Mouse (Mus musculus) thymus, adult 18-20 months (tissue): ENCODE data around the gene Nr1i3.

ENCODE experiments used
- DNase-seq, 2 experiments: peaks; one replicate each; pipeline ENCODE4 v3.0.0; 2022; ENCODE audit warnings: mixed read lengths in 2 of 2

Gene Nr1i3

DNA sequence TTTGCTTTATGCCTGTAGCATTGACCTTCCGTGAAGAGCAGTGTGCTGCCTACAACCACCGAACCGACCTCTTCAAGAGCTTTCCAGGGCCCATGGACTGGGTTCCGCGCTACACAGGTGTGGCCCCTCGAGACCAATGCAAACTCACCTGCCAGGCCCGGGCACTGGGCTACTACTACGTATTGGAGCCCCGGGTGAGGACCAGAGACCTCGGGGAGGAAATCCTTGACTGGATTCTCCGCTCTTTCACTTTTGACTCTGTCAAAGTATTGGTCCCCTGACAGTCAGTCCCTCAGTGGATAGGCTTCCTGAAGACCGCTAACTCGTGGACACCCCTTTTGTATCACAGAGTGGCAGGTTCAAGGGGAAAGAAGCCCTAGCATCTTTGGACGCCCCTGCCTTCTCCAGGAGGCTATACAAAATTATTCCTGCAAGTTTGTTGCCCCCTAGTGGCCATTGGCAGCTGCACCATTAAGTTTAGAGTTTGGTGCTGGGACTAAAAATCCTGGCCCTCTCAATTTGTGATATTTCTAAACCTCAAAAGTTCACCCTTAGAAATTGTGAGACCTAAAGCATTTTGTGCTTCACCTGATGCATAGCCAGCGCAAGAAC lies 43.3 kb downstream of the Nr1i3 start:
- no peak for DNase-seq

DNA sequence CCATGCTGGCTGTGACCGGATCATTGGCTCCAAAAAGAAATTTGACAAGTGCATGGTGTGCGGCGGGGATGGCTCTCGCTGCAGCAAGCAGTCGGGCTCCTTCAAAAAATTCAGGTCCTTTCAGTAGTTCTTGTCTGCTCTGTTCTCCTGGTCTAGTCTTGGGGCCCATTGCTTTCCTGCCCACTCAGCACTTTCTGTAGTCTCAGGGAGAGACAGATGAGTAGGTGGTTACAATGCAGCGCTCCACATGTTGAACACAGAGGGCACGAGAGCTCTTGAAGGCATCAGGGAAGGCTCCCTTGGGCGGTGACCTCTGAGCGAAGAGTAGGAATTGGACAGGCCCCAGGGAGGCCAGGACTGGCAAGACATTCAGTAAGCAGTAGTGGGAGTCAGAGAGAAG lies 44.0 kb downstream of the Nr1i3 start:
- no peak for DNase-seq

- DNase-seq, result no peak
Observed at GRCm38 (mm10) chr1:171258921-171259320, 45.2 kb downstream of the Nr1i3 start.

- no peak for DNase-seq
Observed at GRCm38 (mm10) chr1:171260316-171260715, 46.5 kb downstream of the Nr1i3 start.

DNA sequence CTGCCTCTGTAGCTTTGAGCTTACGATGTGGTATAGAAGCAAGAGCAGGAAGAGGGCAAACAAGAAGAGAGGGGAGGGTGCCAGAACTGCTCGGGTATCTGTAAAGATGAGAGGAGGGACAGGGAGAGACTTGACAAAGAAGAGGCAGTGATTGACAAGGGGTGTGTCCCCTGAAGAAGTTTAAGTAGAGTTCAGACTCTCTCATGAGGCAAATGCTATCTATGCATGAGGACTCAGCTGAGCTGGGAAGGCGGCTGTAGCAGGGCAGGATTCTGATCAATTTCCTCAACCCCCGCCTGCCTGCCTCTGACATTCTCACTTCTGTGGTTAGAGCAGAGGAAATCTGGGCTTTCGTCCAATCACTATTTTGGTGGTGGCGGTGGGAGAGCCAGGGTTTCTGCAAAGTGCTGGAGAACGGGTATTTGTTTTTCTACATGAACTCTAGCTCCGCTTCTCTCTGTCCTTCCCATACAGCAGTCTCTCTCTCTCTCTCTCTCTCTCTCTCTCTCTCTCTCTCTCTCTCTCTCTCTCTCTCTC lies 48.9 kb downstream of the Nr1i3 start:
- DNase-seq, result no peak

DNA sequence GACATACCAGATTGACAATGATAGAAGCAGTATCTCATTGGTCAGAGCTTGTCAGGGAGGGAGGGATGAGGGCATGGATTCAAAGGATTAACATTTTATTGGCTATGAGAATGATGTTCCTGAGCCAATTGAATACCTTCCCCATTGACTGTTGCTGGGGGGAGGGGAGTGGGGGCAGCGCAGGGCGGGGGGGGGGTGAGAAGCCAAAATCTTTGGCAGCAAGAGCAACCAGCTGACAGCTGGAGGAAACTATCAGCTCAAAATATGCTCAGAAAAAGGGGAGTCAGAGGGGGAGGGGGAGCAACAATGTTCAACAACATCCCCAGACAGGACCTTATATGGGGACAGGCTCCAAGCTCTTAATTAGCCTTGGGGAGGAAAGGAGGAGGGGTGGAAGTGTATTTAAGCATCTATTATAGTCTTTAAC lies 49.4 kb downstream of the Nr1i3 start:
- DNase-seq, result no peak

- no peak for DNase-seq
Observed at GRCm38 (mm10) chr1:171263666-171264461, 50.1 kb downstream of the Nr1i3 start.

- DNase-seq, result no peak
Observed at GRCm38 (mm10) chr1:171265971-171266744, 52.4 kb downstream of the Nr1i3 start.

- DNase-seq, result no peak
Observed at GRCm38 (mm10) chr1:171268341-171268740, 54.6 kb downstream of the Nr1i3 start.

DNA sequence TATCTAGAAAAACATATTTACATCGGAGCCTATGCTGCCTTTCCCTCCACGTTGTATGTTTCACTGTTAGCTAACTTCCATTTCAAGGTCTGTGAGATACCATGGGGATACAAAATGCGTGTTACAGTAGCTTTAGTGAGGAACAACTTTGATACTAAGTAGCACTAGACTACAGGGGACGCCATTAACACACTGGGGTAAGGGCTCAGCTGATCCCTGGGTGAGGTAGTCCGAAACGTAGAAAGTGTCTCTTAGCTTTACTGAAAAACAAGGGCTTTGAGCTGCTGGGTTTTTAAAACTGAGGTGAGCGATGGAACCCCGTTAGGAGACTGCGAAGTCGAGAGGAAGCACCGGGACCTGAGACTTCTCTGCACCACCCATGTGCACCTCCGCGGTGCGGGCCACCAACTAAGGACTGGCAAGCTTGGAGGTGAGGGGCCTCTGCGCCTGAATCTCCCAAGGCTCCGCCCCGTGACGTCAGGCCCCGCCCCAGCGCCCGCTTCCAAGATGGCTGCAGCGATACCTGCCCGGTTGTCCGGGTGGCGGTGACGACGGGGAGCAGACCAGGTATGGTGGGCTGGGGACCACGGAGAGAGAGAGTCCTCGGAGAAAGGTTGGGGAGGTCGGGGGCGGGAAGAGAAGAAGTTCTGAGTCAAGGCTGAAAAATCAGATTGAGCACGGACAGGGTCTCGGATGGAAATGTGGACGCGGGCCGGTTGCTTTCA lies 56.2 kb downstream of the Nr1i3 start, which contains the start of gene B4galt3:
Gene B4galt3 (plus strand): TSS at position 481 of the 725 bp plus-strand sequence.
- peak; percentile 94 to 96 for DNase-seq
